Mouse (Mus musculus): ENCODE data around the gene Sp2.
A peak's percentile ranks its signal among the peaks of the same experiment; 100 is the strongest.

DNA sequence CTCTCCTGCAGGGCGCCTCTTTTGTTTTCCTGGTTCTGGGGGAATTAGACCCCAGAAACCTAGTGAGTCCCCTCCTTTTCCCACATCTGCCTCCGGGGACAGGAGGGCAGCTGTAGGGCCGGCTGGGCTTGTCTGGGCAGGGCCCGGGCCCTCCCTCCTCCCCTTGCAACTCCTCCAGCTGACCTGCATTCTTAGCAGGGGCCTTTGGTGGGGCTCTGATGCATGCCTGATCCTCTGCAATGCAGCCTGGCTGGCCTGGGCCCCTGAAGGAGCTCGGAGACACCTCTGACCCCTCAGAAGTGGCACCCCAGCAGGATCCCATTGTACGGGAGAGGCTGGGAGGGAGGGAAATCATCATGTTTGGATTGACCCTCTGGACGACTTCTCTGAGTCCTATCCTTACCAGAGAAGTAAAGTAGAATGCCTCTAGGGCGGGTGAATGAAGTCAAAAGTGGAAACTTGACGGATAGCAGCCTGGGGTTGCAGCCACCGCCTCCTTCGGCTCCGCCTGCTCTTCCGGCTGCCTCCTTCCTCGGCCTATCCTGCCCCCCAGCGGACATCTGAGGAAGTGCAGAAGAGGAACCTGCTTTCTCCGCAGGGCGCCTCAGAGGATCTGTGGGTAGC, 43.1 kb upstream of the Sp2 start:
- TF ChIP-seq POLR2A (IDR thresholded peaks at IDR 0.05; ENCODE audit: insufficient read depth, low read depth, low read length) (peak; percentile 61), CTCF (IDR thresholded peaks at IDR 0.05) (no peak; the same call in 1 of the 2 replicates), EP300 (IDR thresholded peaks at IDR 0.05; ENCODE audit: insufficient read depth, low read depth, low read length) (peak; percentile 68; the same call in 1 of the 2 replicates)
